Mouse (Mus musculus): ENCODE measurements at regions not wholly inside any gene's neighbourhood (a gene's known extent, or its start where the extent isn't known, plus 50 kb on each side); places are given as distances from the start of the nearest gene placed in this dataset.

GRCm38 (mm10) chr6:105447208-105447607 lies 230.3 kb upstream of the Cntn4 start:
- no peak for TF ChIP-seq IRF4 (IDR thresholded peaks at IDR 0.05; ENCODE audit: low read depth, low read length)
- no peak for TF ChIP-seq POLR2A (IDR thresholded peaks at IDR 0.05; ENCODE audit: low read depth, low read length)
- TF ChIP-seq CTCF (conservative IDR thresholded peaks at IDR 0.05 in 1 of 2, IDR thresholded peaks at IDR 0.05 in 1 of 2; ENCODE audit: low read depth in 2 of 2, low read length in 2 of 2) = no peak
- no peak for TF ChIP-seq ZNF384 (IDR thresholded peaks at IDR 0.05; ENCODE audit: low read depth, low read length)
- TF ChIP-seq UBTF (IDR thresholded peaks at IDR 0.05; ENCODE audit: low read depth, low read length) = no peak
- TF ChIP-seq EP300 (IDR thresholded peaks at IDR 0.05; ENCODE audit: low read length) = no peak
- no peak for TF ChIP-seq E2F4 (IDR thresholded peaks at IDR 0.05; ENCODE audit: insufficient replicate concordance, low read depth, low read length)
- TF ChIP-seq USF1 (IDR thresholded peaks at IDR 0.05; ENCODE audit: low read depth, low read length) = no peak
- TF ChIP-seq MAX (IDR thresholded peaks at IDR 0.05; ENCODE audit: low read length) = no peak
- no peak for TF ChIP-seq CHD2 (IDR thresholded peaks at IDR 0.05; ENCODE audit: low read length)
- no peak for TF ChIP-seq CHD1 (IDR thresholded peaks at IDR 0.05; ENCODE audit: low read depth, low read length)
